Mouse (Mus musculus) embryonic facial prominence, embryonic 14.5 days (tissue): ENCODE measurements around the gene Kmt2e. TPM values are rescaled to one million over a fixed set of nuclear protein-coding genes. Genes with fewer than 3 reads are reported as not detected.

Source experiments
- ATAC-seq: fragments of 200-750 bp; cut with Nextera tagmentation; 2 replicates; pipeline ENCODE4 v1.8.0; 2017; ENCODE audit warnings: low read depth, moderate number of reproducible peaks, moderate TSS enrichment
- DNase-seq: peaks from one replicate; pipeline ENCODE4 v3.0.0-alpha.2; 2015; ENCODE audit warnings: low spot score
- H3K27ac ChIP-seq: fragments of 300-500 bp; sonication (generic); replicated peaks from 2 replicates; pipeline ENCODE4 v1.5.1; 2014; ENCODE audit warnings: low read depth, mild to moderate bottlenecking, low read length, moderate library complexity
- H3K27me3 ChIP-seq: fragments of 300-500 bp; sonication (generic); replicated peaks from 2 replicates; pipeline ENCODE4 v1.6.1; 2014; ENCODE audit warnings: low read length; ENCODE audit not compliant: control insufficient read depth, insufficient read depth
- H3K36me3 ChIP-seq: fragments of 300-500 bp; sonication (generic); 2 replicates; pipeline ENCODE4 v1.6.1; 2014; ENCODE audit warnings: low read length, mixed read lengths; ENCODE audit not compliant: control insufficient read depth, insufficient read depth
- H3K4me1 ChIP-seq: fragments of 300-500 bp; sonication (generic); 2 replicates; pipeline ENCODE4 v1.6.1; 2014; ENCODE audit warnings: antibody characterized with exemption, low read length; ENCODE audit not compliant: control insufficient read depth, insufficient read depth
- H3K4me2 ChIP-seq: fragments of 300-500 bp; sonication (generic); 2 replicates; pipeline ENCODE4 v1.6.1; 2014; ENCODE audit warnings: low read depth, mild to moderate bottlenecking, low read length, moderate library complexity, mixed read lengths
- H3K4me3 ChIP-seq: fragments of 300-500 bp; sonication (generic); 2 replicates; pipeline ENCODE4 v1.5.1; 2014; ENCODE audit warnings: low read depth, mild to moderate bottlenecking, low read length
- H3K9ac ChIP-seq: fragments of 300-500 bp; sonication (generic); 2 replicates; pipeline ENCODE4 v1.6.1; 2014; ENCODE audit warnings: low read depth, mild to moderate bottlenecking, low read length, moderate library complexity, mixed read lengths
- H3K9me3 ChIP-seq: fragments of 300-500 bp; sonication (generic); 2 replicates; pipeline ENCODE4 v1.6.1; 2016; ENCODE audit warnings: low read length; ENCODE audit not compliant: control insufficient read depth
- WGBS: fragments of 180-500 bp; shearing (Covaris S2); extraction: QIAGEN DNeasy Blood & Tissue Kit; methylation state at CpG from one replicate; pipeline ENCODE4 v1.1.7; 2014; 5-methylcytosine and 5-hydroxymethylcytosine counted together
- polyA plus RNA-seq: library from polyadenylated mRNA; unstranded; fragments of >200 nt; fragmentation: Nextera tagmentation; extraction: Ambion mirVana; gene quantifications from 2 replicates; pipeline ENCODE4 v1.2.1, GENCODE M21; 2014

The Kmt2e gene
- polyA plus RNA-seq, 1 experiment from 2014 or later, result 66.0 TPM

GRCm38 (mm10) chr5:23461688-23462087 is 27.4 kb downstream of the Kmt2e start:
- no peaks in the 10 kb centered on the region for H3K9me3 ChIP-seq
- no peaks in the 10 kb centered on the region for H3K27me3 ChIP-seq
- peaks cover 46% of the 10 kb centered on the region for H3K36me3 ChIP-seq
- no peak overlapping the region for H3K27ac ChIP-seq
- ATAC-seq (no peak), DNase-seq (peak; percentile 26)
- no peak overlapping the region for H3K4me3 ChIP-seq
- no peaks in the 10 kb centered on the region for H3K4me1 ChIP-seq
- WGBS, result 43% methylated on average over 2 of the region's 2 CpGs
- no peak overlapping the region for H3K4me2 ChIP-seq
- no peak overlapping the region for H3K9ac ChIP-seq

GRCm38 (mm10) chr5:23464247-23464646 is 30.0 kb downstream of the Kmt2e start:
- 95% methylated on average over 3 of the region's 3 CpGs for WGBS
- Histone ChIP-seq H3K9ac (no peak overlapping the region), H3K9me3 (no peaks in the 10 kb centered on the region), H3K4me2 (no peak overlapping the region), H3K4me3 (no peak overlapping the region), H3K4me1 (no peaks in the 10 kb centered on the region), H3K36me3 (peaks cover 58% of the 10 kb centered on the region), H3K27me3 (no peaks in the 10 kb centered on the region), H3K27ac (no peak overlapping the region)
- DNase-seq (no peak), ATAC-seq (no peak)

- ATAC-seq (no peak), DNase-seq (no peak)
- no peak overlapping the region for H3K4me2 ChIP-seq
- no peaks in the 10 kb centered on the region for H3K9me3 ChIP-seq
- no peaks in the 10 kb centered on the region for H3K4me1 ChIP-seq
- H3K4me3 ChIP-seq, result no peak overlapping the region
- peaks cover 63% of the 10 kb centered on the region for H3K36me3 ChIP-seq
- no peak overlapping the region for H3K9ac ChIP-seq
- 93% methylated on average over 8 of the region's 8 CpGs for WGBS
- H3K27me3 ChIP-seq, result no peaks in the 10 kb centered on the region
- H3K27ac ChIP-seq, result no peak overlapping the region
Measured at GRCm38 (mm10) chr5:23464743-23465142, 30.5 kb downstream of the Kmt2e start.

GRCm38 (mm10) chr5:23466546-23466945 is 32.3 kb downstream of the Kmt2e start:
- no peak overlapping the region for H3K27ac ChIP-seq
- H3K4me2 ChIP-seq, result no peak overlapping the region
- peaks cover 78% of the 10 kb centered on the region for H3K36me3 ChIP-seq
- ATAC-seq, result no peak
- no peaks in the 10 kb centered on the region for H3K4me1 ChIP-seq
- no peaks in the 10 kb centered on the region for H3K27me3 ChIP-seq
- H3K9me3 ChIP-seq, result no peaks in the 10 kb centered on the region
- H3K4me3 ChIP-seq, result no peak overlapping the region
- no peak overlapping the region for H3K9ac ChIP-seq
- WGBS, result 95% methylated on average over 4 of the region's 4 CpGs
- no peak for DNase-seq

GRCm38 (mm10) chr5:23473098-23473873 is 39.0 kb downstream of the Kmt2e start:
- Histone ChIP-seq H3K27me3 (no peaks in the 10 kb centered on the region), H3K36me3 (peaks cover 73% of the 10 kb centered on the region), H3K9me3 (no peaks in the 10 kb centered on the region), H3K4me1 (no peaks in the 10 kb centered on the region), H3K4me2 (no peak overlapping the region), H3K27ac (no peak overlapping the region), H3K4me3 (no peak overlapping the region), H3K9ac (no peak overlapping the region)
- 70% methylated on average over 6 of the region's 6 CpGs for WGBS
- ATAC-seq (no peak), DNase-seq (no peak)

GRCm38 (mm10) chr5:23483811-23484210 is 49.6 kb downstream of the Kmt2e start:
- no peak overlapping the region for H3K4me3 ChIP-seq
- H3K27ac ChIP-seq, result no peak overlapping the region
- no peak overlapping the region for H3K4me2 ChIP-seq
- DNase-seq (no peak), ATAC-seq (no peak)
- H3K4me1 ChIP-seq, result no peaks in the 10 kb centered on the region
- WGBS, result 85% methylated on average over 7 of the region's 7 CpGs
- peaks cover 87% of the 10 kb centered on the region for H3K36me3 ChIP-seq
- no peak overlapping the region for H3K9ac ChIP-seq
- no peaks in the 10 kb centered on the region for H3K27me3 ChIP-seq
- no peaks in the 10 kb centered on the region for H3K9me3 ChIP-seq

GRCm38 (mm10) chr5:23489231-23489630 is 55.0 kb downstream of the Kmt2e start:
- H3K4me1 ChIP-seq, result no peaks in the 10 kb centered on the region
- H3K9ac ChIP-seq, result no peak overlapping the region
- DNase-seq, result no peak
- no peak overlapping the region for H3K4me2 ChIP-seq
- H3K9me3 ChIP-seq, result no peaks in the 10 kb centered on the region
- H3K36me3 ChIP-seq, result peaks cover 85% of the 10 kb centered on the region
- no peak overlapping the region for H3K27ac ChIP-seq
- no peak for ATAC-seq
- no peak overlapping the region for H3K4me3 ChIP-seq
- 89% methylated on average over 4 of the region's 4 CpGs for WGBS
- H3K27me3 ChIP-seq, result no peaks in the 10 kb centered on the region

GRCm38 (mm10) chr5:23490797-23491196 is 56.6 kb downstream of the Kmt2e start:
- ATAC-seq (peak; percentile 70; the same call in 1 of the 2 replicates), DNase-seq (peak; percentile 41)
- Histone ChIP-seq H3K9me3 (no peaks in the 10 kb centered on the region), H3K4me1 (no peaks in the 10 kb centered on the region), H3K36me3 (peaks cover 85% of the 10 kb centered on the region), H3K4me2 (no peak overlapping the region), H3K9ac (no peak overlapping the region), H3K4me3 (no peak overlapping the region), H3K27me3 (no peaks in the 10 kb centered on the region), H3K27ac (no peak overlapping the region)
- 42% methylated on average over 2 of the region's 2 CpGs for WGBS

- no peak overlapping the region for H3K9ac ChIP-seq
- no peaks in the 10 kb centered on the region for H3K4me1 ChIP-seq
- no peaks in the 10 kb centered on the region for H3K27me3 ChIP-seq
- H3K9me3 ChIP-seq, result no peaks in the 10 kb centered on the region
- H3K4me3 ChIP-seq, result no peak overlapping the region
- no peak for DNase-seq
- H3K36me3 ChIP-seq, result peaks cover 87% of the 10 kb centered on the region
- H3K27ac ChIP-seq, result no peak overlapping the region
- ATAC-seq, result no peak
- 88% methylated on average over 3 of the region's 3 CpGs for WGBS
- H3K4me2 ChIP-seq, result no peak overlapping the region
Measured at GRCm38 (mm10) chr5:23496396-23496795, 62.2 kb downstream of the Kmt2e start.
